Mouse (Mus musculus): ENCODE data around the gene Vmn1r185.

- TF ChIP-seq CTCF (IDR thresholded peaks at IDR 0.05; ENCODE audit: low read depth, low read length), result no peak
- TF ChIP-seq TAL1 (conservative IDR thresholded peaks at IDR 0.05; ENCODE audit: low read depth, low read length), result no peak
- TF ChIP-seq GATA2 (IDR thresholded peaks at IDR 0.05; ENCODE audit: borderline replicate concordance, low read depth, low read length), result no peak
- no peak for TF ChIP-seq GATA1 (IDR thresholded peaks at IDR 0.05; ENCODE audit: borderline replicate concordance, low read length)
Observed at GRCm38 (mm10) chr7:26666011-26666410, 47.7 kb upstream of the Vmn1r185 start.

Data from G1E (cell line).